28 mouse cellular contexts compared by ENCODE assay signal in genomic region chr1:180561187-180561586, GRCm38 (mm10). TPM values are rescaled to one million over a fixed set of nuclear protein-coding genes. Genes with fewer than 3 reads are reported as not detected.
DNase-seq lines count a peak whose midpoint lies in the region; ATAC-seq and TF ChIP-seq lines count a peak whose summit lies in the region.
"Had no signal": no experiment of that assay in that cellular context is flagged by ENCODE, and none has a peak within 500 bp of the region (broad histone marks: within the 10 kb centered on the region; RNA-seq: fewer than 3 reads in every experiment).

No protein-coding gene starts in this region.

- no peaks in the 10 kb centered on the region for H3K36me3 ChIP-seq in kidney, adult 2 months (ENCODE audit: control insufficient read depth, insufficient read depth, low read length)
- no peaks in the 10 kb centered on the region for H3K36me3 ChIP-seq in kidney, embryonic 14.5 days (ENCODE audit: control insufficient read depth, insufficient read depth, low read length)
- H3K36me3 ChIP-seq in liver, adult 2 months (ENCODE audit: control insufficient read depth, insufficient read depth, low read length) = no peaks in the 10 kb centered on the region
- H3K36me3 ChIP-seq in liver, embryonic 12.5 days = no peaks in the 10 kb centered on the region
- H3K36me3 ChIP-seq in intestine, embryonic 16.5 days (ENCODE audit: control insufficient read depth, insufficient read depth, low read length) = no peaks in the 10 kb centered on the region
- H3K36me3 ChIP-seq: embryonic facial prominence, embryonic 12.5 days; embryonic facial prominence, embryonic 15.5 days; G1E; heart, embryonic 12.5 days; heart, embryonic 15.5 days; hindbrain, embryonic 10.5 days; hindbrain, embryonic 13.5 days had no signal

- H3K27me3 ChIP-seq in kidney, adult 2 months (replicated peaks; ENCODE audit: control insufficient read depth, insufficient read depth, low read length) = no peaks in the 10 kb centered on the region
- H3K27me3 ChIP-seq in kidney, embryonic 14.5 days (ENCODE audit: control insufficient read depth, insufficient read depth, low read length) = no peaks in the 10 kb centered on the region
- no peaks in the 10 kb centered on the region for H3K27me3 ChIP-seq in liver, adult 2 months (ENCODE audit: control insufficient read depth, insufficient read depth, low read length)
- no peaks in the 10 kb centered on the region for H3K27me3 ChIP-seq in liver, embryonic 12.5 days (replicated peaks)
- peaks cover 8% of the 10 kb centered on the region for H3K27me3 ChIP-seq in intestine, embryonic 16.5 days (replicated peaks; ENCODE audit: control insufficient read depth, insufficient read depth, low read length)
- H3K27me3 ChIP-seq: CH12.LX; embryonic facial prominence, embryonic 12.5 days; embryonic facial prominence, embryonic 15.5 days; heart, embryonic 15.5 days; hindbrain, embryonic 13.5 days had no signal

- peak; percentile 41 for DNase-seq in kidney, adult 2 months
- peak; percentile 15 for DNase-seq in liver, adult 2 months (ENCODE audit: extremely low read depth, low read depth, low spot score)
- DNase-seq in gastrocnemius, adult 18-20 months (ENCODE audit: low spot score) = no peak
- DNase-seq in left cerebral cortex, adult 9 months (ENCODE audit: low spot score in 2 of 2) = no peak
- DNase-seq: adrenal gland, adult 2 months; adrenal gland, postnatal 14 days; B cell, adult 2 months; cerebellum, adult 11 months; cerebellum, adult 2 months; cerebellum, adult 9-11 months; cerebellum, postnatal 25 days; forebrain, postnatal 0 days; gastrocnemius, postnatal 25 days; heart, adult 18-20 months; heart, postnatal 10 days; heart, postnatal 36 days had no signal

- no peaks in the 10 kb centered on the region for H3K9me3 ChIP-seq in kidney, embryonic 14.5 days (ENCODE audit: control insufficient read depth, low read length)
- no peaks in the 10 kb centered on the region for H3K9me3 ChIP-seq in liver, embryonic 12.5 days (replicated peaks)
- no peaks in the 10 kb centered on the region for H3K9me3 ChIP-seq in intestine, embryonic 16.5 days (ENCODE audit: control insufficient read depth, low read length)
- H3K9me3 ChIP-seq: embryonic facial prominence, embryonic 12.5 days; embryonic facial prominence, embryonic 15.5 days; G1E; heart, embryonic 12.5 days; heart, embryonic 15.5 days; hindbrain, embryonic 10.5 days; hindbrain, embryonic 13.5 days had no signal

- 36% methylated on average over 3 of the region's 3 CpGs for WGBS in kidney, adult 2 months
- WGBS in kidney, embryonic 14.5 days = 11% methylated on average over 3 of the region's 3 CpGs
- 57% methylated on average over 3 of the region's 3 CpGs for WGBS in liver, adult 2 months
- WGBS in liver, embryonic 12.5 days (ENCODE audit: insufficient replicate concordance) = 21% methylated on average over 3 of the region's 3 CpGs
- WGBS in intestine, embryonic 16.5 days = 24% methylated on average over 3 of the region's 3 CpGs

- TF ChIP-seq POLR2A in kidney, adult 2 months (IDR thresholded peaks at IDR 0.05; ENCODE audit: low read depth, low read length) = no peak
- TF ChIP-seq POLR2A in liver, adult 2 months (IDR thresholded peaks at IDR 0.05; ENCODE audit: extremely low read depth, insufficient read depth, low read length) = no peak

- no peak for ATAC-seq in kidney, embryonic 14.5 days (ENCODE audit: low FRiP score, low TSS enrichment)
- ATAC-seq in liver, embryonic 12.5 days = no peak
- ATAC-seq in intestine, embryonic 16.5 days = peak; percentile 48; the same call in 1 of the 2 replicates
- ATAC-seq: forebrain, embryonic 14.5 days; forebrain, postnatal 0 days had no signal

- H3K4me2 ChIP-seq in kidney, embryonic 14.5 days (replicated peaks; ENCODE audit: low read depth, low read length) = no peak overlapping the region
- H3K4me2 ChIP-seq in liver, embryonic 12.5 days = no peak overlapping the region
- no peak overlapping the region for H3K4me2 ChIP-seq in intestine, embryonic 16.5 days (ENCODE audit: low read depth, low read length)
- H3K4me2 ChIP-seq: embryonic facial prominence, embryonic 12.5 days; embryonic facial prominence, embryonic 15.5 days; heart, embryonic 12.5 days; heart, embryonic 15.5 days; hindbrain, embryonic 13.5 days had no signal

- no peak overlapping the region for H3K9ac ChIP-seq in kidney, embryonic 14.5 days (ENCODE audit: low read depth, low read length)
- no peak overlapping the region for H3K9ac ChIP-seq in liver, adult 2 months (ENCODE audit: low read depth, low read length)
- no peak overlapping the region for H3K9ac ChIP-seq in liver, embryonic 12.5 days
- no peak overlapping the region for H3K9ac ChIP-seq in intestine, embryonic 16.5 days (ENCODE audit: low read depth, low read length)
- H3K9ac ChIP-seq: embryonic facial prominence, embryonic 12.5 days; embryonic facial prominence, embryonic 15.5 days; forebrain, postnatal 0 days; heart, embryonic 12.5 days; heart, embryonic 15.5 days; hindbrain, embryonic 13.5 days had no signal

- no peak for TF ChIP-seq CTCF in kidney, adult 2 months (conservative IDR thresholded peaks at IDR 0.05; ENCODE audit: insufficient read depth, insufficient read length, low read depth, low read length)
- no peak for TF ChIP-seq CTCF in liver, adult 2 months (IDR thresholded peaks at IDR 0.05; ENCODE audit: low read depth, low read length)

- no peak overlapping the region for H3K4me3 ChIP-seq in kidney, adult 2 months (ENCODE audit: insufficient read depth, low read depth, low read length)
- no peak overlapping the region for H3K4me3 ChIP-seq in kidney, embryonic 14.5 days (ENCODE audit: low read length)
- H3K4me3 ChIP-seq in liver, adult 2 months (ENCODE audit: insufficient read depth, low read depth, low read length) = no peak overlapping the region
- H3K4me3 ChIP-seq in liver, embryonic 12.5 days = no peak overlapping the region
- H3K4me3 ChIP-seq in intestine, embryonic 16.5 days (ENCODE audit: low read length) = no peak overlapping the region
- H3K4me3 ChIP-seq: embryonic facial prominence, embryonic 12.5 days; embryonic facial prominence, embryonic 15.5 days; heart, embryonic 12.5 days; heart, embryonic 15.5 days; hindbrain, embryonic 10.5 days; hindbrain, embryonic 13.5 days had no signal

- H3K79me2 ChIP-seq in liver, adult 2 months (ENCODE audit: control insufficient read depth, insufficient read depth, low read length) = no peaks in the 10 kb centered on the region

- no peaks in the 10 kb centered on the region for H3K4me1 ChIP-seq in kidney, adult 2 months (ENCODE audit: control insufficient read depth, insufficient read depth, low read length)
- no peaks in the 10 kb centered on the region for H3K4me1 ChIP-seq in kidney, embryonic 14.5 days (ENCODE audit: control insufficient read depth, insufficient read depth, low read length)
- no peaks in the 10 kb centered on the region for H3K4me1 ChIP-seq in liver, adult 2 months (ENCODE audit: control insufficient read depth, insufficient read depth, low read length)
- peaks cover 10% of the 10 kb centered on the region for H3K4me1 ChIP-seq in liver, embryonic 12.5 days
- H3K4me1 ChIP-seq in intestine, embryonic 16.5 days (ENCODE audit: control insufficient read depth, insufficient read depth, low read length) = peaks cover 6% of the 10 kb centered on the region
- H3K4me1 ChIP-seq: embryonic facial prominence, embryonic 12.5 days; embryonic facial prominence, embryonic 15.5 days; heart, embryonic 12.5 days; hindbrain, embryonic 13.5 days had no signal

- no peak overlapping the region for H3K27ac ChIP-seq in kidney, adult 2 months (ENCODE audit: insufficient read depth, low read depth, low read length)
- no peak overlapping the region for H3K27ac ChIP-seq in kidney, embryonic 14.5 days (ENCODE audit: low read depth, low read length)
- no peak overlapping the region for H3K27ac ChIP-seq in liver, adult 2 months (replicated peaks; ENCODE audit: insufficient read depth, low read depth, low read length)
- H3K27ac ChIP-seq in liver, embryonic 12.5 days = no peak overlapping the region
- no peak overlapping the region for H3K27ac ChIP-seq in intestine, embryonic 16.5 days (ENCODE audit: low read length)
- H3K27ac ChIP-seq: embryonic facial prominence, embryonic 12.5 days; embryonic facial prominence, embryonic 15.5 days; heart, embryonic 15.5 days; hindbrain, embryonic 10.5 days; hindbrain, embryonic 13.5 days had no signal

RNA-seq across cellular contexts. Expression of gene Parp1, which starts 7.5 kb away (rescaled TPM):
- 20.2 and 24.6 TPM in 2 replicates for polyA plus RNA-seq in kidney, adult 2 months (2012; rRNA removed)
- polyA plus RNA-seq in kidney, embryonic 14.5 days (2014; fragmentation: Nextera tagmentation; extraction: Ambion mirVana) = 110 and 165 TPM in 2 replicates
- 25.4 and 28.3 TPM in 2 replicates for total RNA-seq in liver, adult 2 months (2014; rRNA removed)
- 13.2 and 14.6 TPM in 2 replicates for polyA plus RNA-seq in liver, adult 2 months (2012; rRNA removed)
- polyA plus RNA-seq in liver, embryonic 12.5 days (2016; fragmentation: Nextera tagmentation; extraction: Ambion mirVana) = 111 and 115 TPM in 2 replicates
- polyA plus RNA-seq in intestine, embryonic 16.5 days (2015; fragmentation: Nextera tagmentation; extraction: Ambion mirVana) = 90.2 and 93.8 TPM in 2 replicates
- total RNA-seq in gastrocnemius, adult 18-20 months (2021) = 10 to 100 TPM; 57.0 to 64.2 TPM

Comparison
In these comparisons a context has a peak if more than half of its experiments do, and no peak if none do; other contexts are left out.
1. DNase-seq: peak in kidney, adult 2 months (single experiment) and liver, adult 2 months (single experiment); none in gastrocnemius, adult 18-20 months (single experiment) and left cerebral cortex, adult 9 months (0 of 2).